Mouse (Mus musculus): ENCODE measurements around the gene Gm17067. TPM values are rescaled to one million over a fixed set of nuclear protein-coding genes. Genes with fewer than 3 reads are reported as not detected.

The Gm17067 gene
- not detected for polyA plus RNA-seq (2014; fragmentation: Illumina TruSeq; extraction: RNeasy Lipid Tissue Mini Kit (QIAGEN cat#74804); ENCODE audit: low read depth, low replicate concordance)

GRCm38 (mm10) chr7:42726917-42727316, at the start of gene Gm17067:
Gene Gm17067 (minus strand): TSS chr7:42727017.

DNA sequence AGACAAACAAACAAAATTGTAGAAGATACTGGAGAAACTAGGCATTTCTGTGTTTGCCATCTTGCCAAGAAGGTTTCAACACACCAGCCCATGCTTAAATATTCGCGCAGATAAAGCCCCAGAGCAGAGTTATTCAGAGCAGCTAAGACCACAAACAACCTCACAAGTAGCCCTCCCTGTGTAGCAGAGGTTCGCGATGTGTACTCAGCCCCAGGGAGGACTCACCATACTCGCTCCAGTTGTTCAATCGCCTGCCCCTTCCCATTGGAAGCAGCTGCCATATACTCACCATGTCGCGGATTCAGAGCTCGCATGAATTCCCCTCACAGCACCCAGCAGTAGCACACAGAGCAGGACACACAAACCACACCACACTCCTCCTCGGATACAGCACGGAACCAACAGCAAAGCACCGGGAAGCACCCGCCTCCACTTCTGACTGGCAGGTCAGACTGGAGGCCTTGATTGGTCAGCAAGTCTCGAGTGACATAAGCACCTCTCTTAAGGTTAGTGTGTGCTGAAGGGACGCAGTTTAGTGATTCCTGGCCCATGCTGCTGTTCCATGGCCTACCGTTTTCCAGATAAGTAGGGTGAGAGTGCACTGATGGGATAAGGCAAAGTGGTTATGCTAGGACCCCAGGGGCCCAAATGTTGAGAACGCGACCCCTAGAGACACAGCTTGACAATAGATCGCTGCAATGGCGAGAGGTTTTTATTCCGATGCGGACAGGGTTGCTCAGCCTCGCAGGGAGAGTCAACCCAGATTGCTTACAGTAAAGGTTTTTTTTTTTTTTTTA, 34.3 kb downstream of the Gm17067 start, which contains the start of gene Zfp975:
Gene Zfp975 (minus strand): TSS at position 381 of the 797 bp plus-strand sequence.

Other genes starting within 250 kb of the Gm17067 start
- 14.5 TPM for gene Zfp141, start 221.3 kb downstream of the Gm17067 start, polyA plus RNA-seq (2014; fragmentation: Illumina TruSeq; extraction: RNeasy Lipid Tissue Mini Kit (QIAGEN cat#74804); ENCODE audit: low read depth, low replicate concordance)
- not detected for gene Gm21028, start 148.4 kb downstream of the Gm17067 start, polyA plus RNA-seq (2014; fragmentation: Illumina TruSeq; extraction: RNeasy Lipid Tissue Mini Kit (QIAGEN cat#74804); ENCODE audit: low read depth, low replicate concordance)
- gene Zfp977, start 134.5 kb downstream of the Gm17067 start, polyA plus RNA-seq (2014; fragmentation: Illumina TruSeq; extraction: RNeasy Lipid Tissue Mini Kit (QIAGEN cat#74804); ENCODE audit: low read depth, low replicate concordance) = 4.1 TPM
- gene Zfp976, start 84.4 kb downstream of the Gm17067 start, polyA plus RNA-seq (2014; fragmentation: Illumina TruSeq; extraction: RNeasy Lipid Tissue Mini Kit (QIAGEN cat#74804); ENCODE audit: low read depth, low replicate concordance) = 9.2 TPM
- gene Zfp975, start 34.3 kb downstream of the Gm17067 start, polyA plus RNA-seq (2014; fragmentation: Illumina TruSeq; extraction: RNeasy Lipid Tissue Mini Kit (QIAGEN cat#74804); ENCODE audit: low read depth, low replicate concordance) = 12.6 TPM
- gene Vmn2r62, start 66.5 kb upstream of the Gm17067 start, polyA plus RNA-seq (2014; fragmentation: Illumina TruSeq; extraction: RNeasy Lipid Tissue Mini Kit (QIAGEN cat#74804); ENCODE audit: low read depth, low replicate concordance) = not detected
- gene Gm2381, start 140.2 kb upstream of the Gm17067 start, polyA plus RNA-seq (2014; fragmentation: Illumina TruSeq; extraction: RNeasy Lipid Tissue Mini Kit (QIAGEN cat#74804); ENCODE audit: low read depth, low replicate concordance) = not detected
- not detected for gene Vmn2r63, start 206.8 kb upstream of the Gm17067 start, polyA plus RNA-seq (2014; fragmentation: Illumina TruSeq; extraction: RNeasy Lipid Tissue Mini Kit (QIAGEN cat#74804); ENCODE audit: low read depth, low replicate concordance)

Measured in liver, adult 10 weeks (tissue).